Mouse (Mus musculus): ENCODE results near the gene Myh10. TPM values are rescaled to one million over a fixed set of nuclear protein-coding genes. Genes with fewer than 3 reads are reported as not detected.

The Myh10 gene
- polyA plus RNA-seq, 1 experiment: 20.9 TPM

GRCm38 (mm10) chr11:68785813-68786212, 94.5 kb downstream of the Myh10 start:
- H3K27me3 ChIP-seq (ENCODE audit: control insufficient read depth, insufficient read depth, insufficient read length): no peaks in the 10 kb centered on the region
- TF ChIP-seq E2F4 (IDR thresholded peaks at IDR 0.05; ENCODE audit: insufficient read depth) (no peak), USF1 (IDR thresholded peaks at IDR 0.05; ENCODE audit: low read depth) (no peak), MYOG (IDR thresholded peaks at IDR 0.05; ENCODE audit: control insufficient read depth in 1 of 3, insufficient read depth in 1 of 3, insufficient read length in 2 of 3, low read depth in 2 of 3) (no peak), SRF (IDR thresholded peaks at IDR 0.05; ENCODE audit: control insufficient read depth, insufficient read length, low read depth) (no peak), MAX (IDR thresholded peaks at IDR 0.05; ENCODE audit: low read depth) (no peak), REST (IDR thresholded peaks at IDR 0.05; ENCODE audit: insufficient read depth, insufficient read length) (no peak), POLR2A (IDR thresholded peaks at IDR 0.05; ENCODE audit: insufficient read length, low read depth) (no peak), CEBPB (IDR thresholded peaks at IDR 0.05; ENCODE audit: insufficient read depth, poor library complexity, severe bottlenecking) (no peak), TCF12 (IDR thresholded peaks at IDR 0.05; ENCODE audit: insufficient read depth, poor library complexity, severe bottlenecking) (no peak), MYOD1 (IDR thresholded peaks at IDR 0.05; ENCODE audit: control insufficient read depth in 1 of 3, insufficient read length in 2 of 3, low read depth in 2 of 3) (no peak), TCF3 (IDR thresholded peaks at IDR 0.05; ENCODE audit: insufficient read length, low read depth) (no peak), POLR2AphosphoS2 (IDR thresholded peaks at IDR 0.05; ENCODE audit: insufficient read length, low read depth) (no peak)
- no peak overlapping the region for H3ac ChIP-seq (ENCODE audit: control insufficient read depth, insufficient read length)
- H3K36me3 ChIP-seq (ENCODE audit: control insufficient read depth, insufficient read depth): peaks cover 15% of the 10 kb centered on the region
- no peak overlapping the region for H3K4me2 ChIP-seq (ENCODE audit: low read depth)
- no peaks in the 10 kb centered on the region for H3K79me2 ChIP-seq (ENCODE audit: control insufficient read depth, insufficient read depth)
- H3K4me3 ChIP-seq: no peak overlapping the region

GRCm38 (mm10) chr11:68787222-68787621, 95.9 kb downstream of the Myh10 start:
- Histone ChIP-seq H3K79me2 (ENCODE audit: control insufficient read depth, insufficient read depth) (no peaks in the 10 kb centered on the region), H3K36me3 (ENCODE audit: control insufficient read depth, insufficient read depth) (peaks cover 15% of the 10 kb centered on the region), H3ac (ENCODE audit: control insufficient read depth, insufficient read length) (no peak overlapping the region), H3K4me3 (no peak overlapping the region), H3K4me2 (ENCODE audit: low read depth) (no peak overlapping the region), H3K27me3 (ENCODE audit: control insufficient read depth, insufficient read depth, insufficient read length) (no peaks in the 10 kb centered on the region)
- no peak for TF ChIP-seq MAX (IDR thresholded peaks at IDR 0.05; ENCODE audit: low read depth)
- no peak for TF ChIP-seq MYOG (IDR thresholded peaks at IDR 0.05; ENCODE audit: control insufficient read depth in 1 of 3, insufficient read depth in 1 of 3, insufficient read length in 2 of 3, low read depth in 2 of 3)
- no peak for TF ChIP-seq TCF3 (IDR thresholded peaks at IDR 0.05; ENCODE audit: insufficient read length, low read depth)
- no peak for TF ChIP-seq E2F4 (IDR thresholded peaks at IDR 0.05; ENCODE audit: insufficient read depth)
- no peak for TF ChIP-seq USF1 (IDR thresholded peaks at IDR 0.05; ENCODE audit: low read depth)
- TF ChIP-seq MYOD1 (IDR thresholded peaks at IDR 0.05; ENCODE audit: control insufficient read depth in 1 of 3, insufficient read length in 2 of 3, low read depth in 2 of 3): no peak
- TF ChIP-seq REST (IDR thresholded peaks at IDR 0.05; ENCODE audit: insufficient read depth, insufficient read length): no peak
- TF ChIP-seq POLR2AphosphoS2 (IDR thresholded peaks at IDR 0.05; ENCODE audit: insufficient read length, low read depth): no peak
- TF ChIP-seq POLR2A (IDR thresholded peaks at IDR 0.05; ENCODE audit: insufficient read length, low read depth): no peak
- no peak for TF ChIP-seq SRF (IDR thresholded peaks at IDR 0.05; ENCODE audit: control insufficient read depth, insufficient read length, low read depth)
- TF ChIP-seq TCF12 (IDR thresholded peaks at IDR 0.05; ENCODE audit: insufficient read depth, poor library complexity, severe bottlenecking): no peak
- no peak for TF ChIP-seq CEBPB (IDR thresholded peaks at IDR 0.05; ENCODE audit: insufficient read depth, poor library complexity, severe bottlenecking)

GRCm38 (mm10) chr11:68790720-68791119, 99.4 kb downstream of the Myh10 start:
- H3K36me3 ChIP-seq (ENCODE audit: control insufficient read depth, insufficient read depth): peaks cover 10% of the 10 kb centered on the region
- H3ac ChIP-seq (ENCODE audit: control insufficient read depth, insufficient read length): no peak overlapping the region
- no peaks in the 10 kb centered on the region for H3K27me3 ChIP-seq (ENCODE audit: control insufficient read depth, insufficient read depth, insufficient read length)
- no peak overlapping the region for H3K4me3 ChIP-seq
- no peaks in the 10 kb centered on the region for H3K79me2 ChIP-seq (ENCODE audit: control insufficient read depth, insufficient read depth)
- no peak overlapping the region for H3K4me2 ChIP-seq (ENCODE audit: low read depth)
- TF ChIP-seq TCF12 (IDR thresholded peaks at IDR 0.05; ENCODE audit: insufficient read depth, poor library complexity, severe bottlenecking): no peak
- TF ChIP-seq CEBPB (IDR thresholded peaks at IDR 0.05; ENCODE audit: insufficient read depth, poor library complexity, severe bottlenecking): no peak
- TF ChIP-seq POLR2A (IDR thresholded peaks at IDR 0.05; ENCODE audit: insufficient read length, low read depth): no peak
- no peak for TF ChIP-seq MYOD1 (IDR thresholded peaks at IDR 0.05; ENCODE audit: control insufficient read depth in 1 of 3, insufficient read length in 2 of 3, low read depth in 2 of 3)
- TF ChIP-seq SRF (IDR thresholded peaks at IDR 0.05; ENCODE audit: control insufficient read depth, insufficient read length, low read depth): no peak

- no peaks in the 10 kb centered on the region for H3K27me3 ChIP-seq (ENCODE audit: control insufficient read depth, insufficient read depth, insufficient read length)
- no peak overlapping the region for H3K4me2 ChIP-seq (ENCODE audit: low read depth)
- H3K36me3 ChIP-seq (ENCODE audit: control insufficient read depth, insufficient read depth): peaks cover 10% of the 10 kb centered on the region
- no peaks in the 10 kb centered on the region for H3K79me2 ChIP-seq (ENCODE audit: control insufficient read depth, insufficient read depth)
- H3K4me3 ChIP-seq: no peak overlapping the region
- H3ac ChIP-seq (ENCODE audit: control insufficient read depth, insufficient read length): no peak overlapping the region
- TF ChIP-seq USF1 (IDR thresholded peaks at IDR 0.05; ENCODE audit: low read depth): no peak
- TF ChIP-seq TCF12 (IDR thresholded peaks at IDR 0.05; ENCODE audit: insufficient read depth, poor library complexity, severe bottlenecking): no peak
- no peak for TF ChIP-seq E2F4 (IDR thresholded peaks at IDR 0.05; ENCODE audit: insufficient read depth)
- TF ChIP-seq TCF3 (IDR thresholded peaks at IDR 0.05; ENCODE audit: insufficient read length, low read depth): no peak
- no peak for TF ChIP-seq MYOG (IDR thresholded peaks at IDR 0.05; ENCODE audit: control insufficient read depth in 1 of 3, insufficient read depth in 1 of 3, insufficient read length in 2 of 3, low read depth in 2 of 3)
- no peak for TF ChIP-seq REST (IDR thresholded peaks at IDR 0.05; ENCODE audit: insufficient read depth, insufficient read length)
- no peak for TF ChIP-seq CEBPB (IDR thresholded peaks at IDR 0.05; ENCODE audit: insufficient read depth, poor library complexity, severe bottlenecking)
Observed at GRCm38 (mm10) chr11:68791794-68792193, 100.4 kb downstream of the Myh10 start.

GRCm38 (mm10) chr11:68798258-68798657, 106.9 kb downstream of the Myh10 start:
- Histone ChIP-seq H3K4me2 (ENCODE audit: low read depth) (no peak overlapping the region), H3K36me3 (ENCODE audit: control insufficient read depth, insufficient read depth) (peaks cover 20% of the 10 kb centered on the region), H3K79me2 (ENCODE audit: control insufficient read depth, insufficient read depth) (no peaks in the 10 kb centered on the region), H3ac (ENCODE audit: control insufficient read depth, insufficient read length) (no peak overlapping the region), H3K4me3 (no peak overlapping the region), H3K27me3 (ENCODE audit: control insufficient read depth, insufficient read depth, insufficient read length) (no peaks in the 10 kb centered on the region)
- TF ChIP-seq E2F4 (IDR thresholded peaks at IDR 0.05; ENCODE audit: insufficient read depth) (no peak), POLR2AphosphoS2 (IDR thresholded peaks at IDR 0.05; ENCODE audit: insufficient read length, low read depth) (no peak), TCF3 (IDR thresholded peaks at IDR 0.05; ENCODE audit: insufficient read length, low read depth) (no peak), SRF (IDR thresholded peaks at IDR 0.05; ENCODE audit: control insufficient read depth, insufficient read length, low read depth) (no peak), MAX (IDR thresholded peaks at IDR 0.05; ENCODE audit: low read depth) (no peak), USF1 (IDR thresholded peaks at IDR 0.05; ENCODE audit: low read depth) (no peak), POLR2A (IDR thresholded peaks at IDR 0.05; ENCODE audit: insufficient read length, low read depth) (no peak), TCF12 (IDR thresholded peaks at IDR 0.05; ENCODE audit: insufficient read depth, poor library complexity, severe bottlenecking) (no peak), MYOD1 (IDR thresholded peaks at IDR 0.05; ENCODE audit: control insufficient read depth in 1 of 3, insufficient read length in 2 of 3, low read depth in 2 of 3) (no peak)

Data from myocyte (in vitro differentiated cells).